Mouse (Mus musculus) embryonic facial prominence, embryonic 14.5 days (tissue): ENCODE measurements around the gene Agtpbp1. TPM values are rescaled to one million over a fixed set of nuclear protein-coding genes. Genes with fewer than 3 reads are reported as not detected.

Experiments used
- ATAC-seq: fragments of 200-750 bp; cut with Nextera tagmentation; 2 replicates; pipeline ENCODE4 v1.8.0; 2017; ENCODE audit warnings: low read depth, moderate number of reproducible peaks, moderate TSS enrichment
- DNase-seq: peaks from one replicate; pipeline ENCODE4 v3.0.0-alpha.2; 2015; ENCODE audit warnings: low spot score
- H3K27ac ChIP-seq: fragments of 300-500 bp; sonication (generic); replicated peaks from 2 replicates; pipeline ENCODE4 v1.5.1; 2014; ENCODE audit warnings: low read depth, mild to moderate bottlenecking, low read length, moderate library complexity
- H3K27me3 ChIP-seq: fragments of 300-500 bp; sonication (generic); replicated peaks from 2 replicates; pipeline ENCODE4 v1.6.1; 2014; ENCODE audit warnings: low read length; ENCODE audit not compliant: control insufficient read depth, insufficient read depth
- H3K36me3 ChIP-seq: fragments of 300-500 bp; sonication (generic); 2 replicates; pipeline ENCODE4 v1.6.1; 2014; ENCODE audit warnings: low read length, mixed read lengths; ENCODE audit not compliant: control insufficient read depth, insufficient read depth
- H3K4me1 ChIP-seq: fragments of 300-500 bp; sonication (generic); 2 replicates; pipeline ENCODE4 v1.6.1; 2014; ENCODE audit warnings: antibody characterized with exemption, low read length; ENCODE audit not compliant: control insufficient read depth, insufficient read depth
- H3K4me2 ChIP-seq: fragments of 300-500 bp; sonication (generic); 2 replicates; pipeline ENCODE4 v1.6.1; 2014; ENCODE audit warnings: low read depth, mild to moderate bottlenecking, low read length, moderate library complexity, mixed read lengths
- H3K4me3 ChIP-seq: fragments of 300-500 bp; sonication (generic); 2 replicates; pipeline ENCODE4 v1.5.1; 2014; ENCODE audit warnings: low read depth, mild to moderate bottlenecking, low read length
- H3K9ac ChIP-seq: fragments of 300-500 bp; sonication (generic); 2 replicates; pipeline ENCODE4 v1.6.1; 2014; ENCODE audit warnings: low read depth, mild to moderate bottlenecking, low read length, moderate library complexity, mixed read lengths
- H3K9me3 ChIP-seq: fragments of 300-500 bp; sonication (generic); 2 replicates; pipeline ENCODE4 v1.6.1; 2016; ENCODE audit warnings: low read length; ENCODE audit not compliant: control insufficient read depth
- WGBS: fragments of 180-500 bp; shearing (Covaris S2); extraction: QIAGEN DNeasy Blood & Tissue Kit; methylation state at CpG from one replicate; pipeline ENCODE4 v1.1.7; 2014; 5-methylcytosine and 5-hydroxymethylcytosine counted together
- polyA plus RNA-seq: library from polyadenylated mRNA; unstranded; fragments of >200 nt; fragmentation: Nextera tagmentation; extraction: Ambion mirVana; gene quantifications from 2 replicates; pipeline ENCODE4 v1.2.1, GENCODE M21; 2014

The Agtpbp1 gene
- polyA plus RNA-seq, 1 experiment from 2014 or later, result 25.2 TPM

GRCm38 (mm10) chr13:59564923-59565322 lies 20.1 kb downstream of the Agtpbp1 start:
- H3K4me2 ChIP-seq, result no peak overlapping the region
- H3K36me3 ChIP-seq, result no peaks in the 10 kb centered on the region
- H3K4me3 ChIP-seq, result no peak overlapping the region
- H3K27ac ChIP-seq, result no peak overlapping the region
- WGBS, result 74% methylated on average over 10 of the region's 10 CpGs
- no peaks in the 10 kb centered on the region for H3K27me3 ChIP-seq
- DNase-seq (no peak), ATAC-seq (no peak)
- H3K9ac ChIP-seq, result no peak overlapping the region
- H3K4me1 ChIP-seq, result no peaks in the 10 kb centered on the region
- no peaks in the 10 kb centered on the region for H3K9me3 ChIP-seq

DNA sequence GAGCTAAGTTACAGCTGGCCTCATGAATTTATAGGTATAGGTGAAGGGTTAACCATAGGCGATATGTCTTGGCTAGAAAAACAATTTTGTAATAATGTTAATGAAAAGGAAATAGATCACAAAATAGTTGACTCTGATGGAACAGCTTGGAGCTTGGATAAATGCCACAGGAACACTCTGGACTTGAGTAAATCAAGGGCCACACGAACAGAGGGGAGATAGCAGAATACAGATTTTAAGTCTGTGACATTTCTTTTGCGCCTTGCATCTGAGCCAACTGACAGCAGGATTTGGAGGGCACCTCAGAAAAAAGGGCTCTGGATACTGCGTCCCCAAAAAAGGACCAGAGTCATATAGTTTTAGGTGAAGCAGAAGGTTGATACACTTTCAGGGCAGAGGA lies 20.5 kb downstream of the Agtpbp1 start:
- WGBS, result 88% methylated on average over 4 of the region's 4 CpGs
- ATAC-seq (no peak), DNase-seq (no peak)
- Histone ChIP-seq H3K4me1 (no peaks in the 10 kb centered on the region), H3K27ac (no peak overlapping the region), H3K36me3 (no peaks in the 10 kb centered on the region), H3K9ac (no peak overlapping the region), H3K9me3 (no peaks in the 10 kb centered on the region), H3K27me3 (no peaks in the 10 kb centered on the region), H3K4me3 (no peak overlapping the region), H3K4me2 (no peak overlapping the region)

DNA sequence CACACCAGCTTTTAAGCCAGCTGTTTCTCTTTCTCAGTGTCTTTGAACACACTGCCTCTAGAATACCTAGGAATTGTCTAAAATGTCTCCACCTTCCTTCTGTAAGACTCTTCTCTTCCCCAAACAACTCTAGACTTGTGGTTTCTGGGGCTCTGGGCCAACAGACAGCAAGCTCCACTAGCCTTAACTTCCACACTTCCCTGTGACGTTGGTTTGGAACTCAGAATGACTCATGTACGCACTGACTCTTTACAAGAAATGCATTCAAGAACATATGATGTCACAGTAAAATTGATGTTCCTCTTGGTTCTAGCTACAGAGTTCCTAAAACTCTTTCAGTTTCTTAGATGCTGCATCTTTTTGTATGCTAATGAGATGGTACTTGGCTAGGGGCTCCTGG lies 22.6 kb downstream of the Agtpbp1 start:
- no peak overlapping the region for H3K4me2 ChIP-seq
- H3K27me3 ChIP-seq, result no peaks in the 10 kb centered on the region
- H3K36me3 ChIP-seq, result no peaks in the 10 kb centered on the region
- ATAC-seq (no peak), DNase-seq (no peak)
- H3K4me1 ChIP-seq, result no peaks in the 10 kb centered on the region
- no peak overlapping the region for H3K27ac ChIP-seq
- 84% methylated on average over 2 of the region's 2 CpGs for WGBS
- no peaks in the 10 kb centered on the region for H3K9me3 ChIP-seq
- H3K9ac ChIP-seq, result no peak overlapping the region
- no peak overlapping the region for H3K4me3 ChIP-seq

GRCm38 (mm10) chr13:59558776-59559175 lies 26.3 kb downstream of the Agtpbp1 start:
- H3K9ac ChIP-seq, result no peak overlapping the region
- ATAC-seq (no peak), DNase-seq (no peak)
- WGBS, result 92% methylated on average over 5 of the region's 5 CpGs
- H3K36me3 ChIP-seq, result no peaks in the 10 kb centered on the region
- no peaks in the 10 kb centered on the region for H3K9me3 ChIP-seq
- no peak overlapping the region for H3K4me3 ChIP-seq
- H3K27me3 ChIP-seq, result no peaks in the 10 kb centered on the region
- peaks cover 10% of the 10 kb centered on the region for H3K4me1 ChIP-seq
- no peak overlapping the region for H3K27ac ChIP-seq
- H3K4me2 ChIP-seq, result no peak overlapping the region

- WGBS, result under 1% methylated on average over 11 of the region's 73 CpGs
- H3K27me3 ChIP-seq, result no peaks in the 10 kb centered on the region
- peak overlapping the region; percentile 93 for H3K4me2 ChIP-seq
- DNase-seq, result peak; percentile 92
- no peaks in the 10 kb centered on the region for H3K9me3 ChIP-seq
- H3K4me3 ChIP-seq, result peak overlapping the region; percentile 85
- peaks cover 10% of the 10 kb centered on the region for H3K4me1 ChIP-seq
- peak overlapping the region; percentile 83 for H3K9ac ChIP-seq
- H3K36me3 ChIP-seq, result no peaks in the 10 kb centered on the region
- peak; percentile 90 for ATAC-seq
- peak overlapping the region; percentile 78 for H3K27ac ChIP-seq
Observed at GRCm38 (mm10) chr13:59557185-59557985, 27.6 kb downstream of the Agtpbp1 start.

DNA sequence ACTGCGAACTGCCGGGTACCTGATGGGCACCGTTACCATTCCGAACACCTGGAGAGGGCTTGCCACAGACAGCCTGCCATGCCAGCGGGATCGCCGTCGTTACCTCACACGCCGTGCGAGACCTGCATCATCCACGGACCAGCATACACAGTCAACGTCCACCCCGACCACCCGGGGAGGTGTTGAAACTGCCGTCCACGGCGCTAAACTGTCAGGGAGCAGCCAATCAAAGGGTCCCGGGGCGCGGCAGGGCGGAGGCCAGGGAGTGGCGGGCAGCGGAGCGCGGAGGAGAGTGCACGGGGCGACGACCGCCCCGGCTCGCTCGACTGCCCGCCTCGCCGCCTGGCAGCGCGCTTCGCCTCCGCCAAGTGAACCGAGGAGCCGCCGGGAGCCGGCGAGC lies 28.4 kb downstream of the Agtpbp1 start:
- WGBS, result 2% methylated on average over 19 of the region's 45 CpGs
- no peaks in the 10 kb centered on the region for H3K27me3 ChIP-seq
- peak overlapping the region; percentile 83 for H3K9ac ChIP-seq
- DNase-seq (peak; percentile 42), ATAC-seq (peak; percentile 84)
- peak overlapping the region; percentile 93 for H3K4me2 ChIP-seq
- H3K36me3 ChIP-seq, result no peaks in the 10 kb centered on the region
- H3K27ac ChIP-seq, result peak overlapping the region; percentile 78
- H3K9me3 ChIP-seq, result no peaks in the 10 kb centered on the region
- peaks cover 10% of the 10 kb centered on the region for H3K4me1 ChIP-seq
- H3K4me3 ChIP-seq, result peak overlapping the region; percentile 85

DNA sequence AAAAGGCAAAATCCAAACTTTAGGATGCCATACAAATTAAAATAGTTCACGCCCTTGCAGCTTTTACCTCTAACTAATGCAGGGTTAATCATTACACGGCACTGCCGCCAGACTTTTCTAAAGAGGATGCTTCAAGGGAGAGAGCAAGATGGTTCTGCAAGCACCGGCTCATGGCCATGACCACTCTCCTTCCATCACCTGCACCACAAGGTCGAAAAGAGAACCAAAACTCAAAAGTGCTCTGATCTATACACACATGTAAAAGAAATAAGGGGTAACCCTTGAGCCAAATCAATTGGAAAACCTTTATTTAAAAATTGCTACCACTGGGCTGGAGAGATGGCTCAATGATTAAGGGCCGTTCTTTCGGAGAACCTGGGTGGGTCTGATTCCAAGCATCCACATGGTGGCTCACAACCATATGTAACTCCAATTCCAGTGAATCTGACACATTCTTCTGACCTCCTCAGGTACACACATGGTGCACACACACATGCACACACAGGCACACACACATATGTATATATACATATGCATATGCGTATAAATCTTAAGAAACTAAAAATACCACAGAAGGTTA lies 29.3 kb downstream of the Agtpbp1 start:
- Histone ChIP-seq H3K4me3 (peak overlapping the region; percentile 85), H3K9ac (no peak overlapping the region), H3K9me3 (no peaks in the 10 kb centered on the region), H3K4me2 (peak overlapping the region; percentile 93), H3K36me3 (no peaks in the 10 kb centered on the region), H3K4me1 (peaks cover 10% of the 10 kb centered on the region), H3K27ac (no peak overlapping the region), H3K27me3 (no peaks in the 10 kb centered on the region)
- ATAC-seq (no peak), DNase-seq (no peak)
- WGBS, result 71% methylated on average over 8 of the region's 8 CpGs

DNA sequence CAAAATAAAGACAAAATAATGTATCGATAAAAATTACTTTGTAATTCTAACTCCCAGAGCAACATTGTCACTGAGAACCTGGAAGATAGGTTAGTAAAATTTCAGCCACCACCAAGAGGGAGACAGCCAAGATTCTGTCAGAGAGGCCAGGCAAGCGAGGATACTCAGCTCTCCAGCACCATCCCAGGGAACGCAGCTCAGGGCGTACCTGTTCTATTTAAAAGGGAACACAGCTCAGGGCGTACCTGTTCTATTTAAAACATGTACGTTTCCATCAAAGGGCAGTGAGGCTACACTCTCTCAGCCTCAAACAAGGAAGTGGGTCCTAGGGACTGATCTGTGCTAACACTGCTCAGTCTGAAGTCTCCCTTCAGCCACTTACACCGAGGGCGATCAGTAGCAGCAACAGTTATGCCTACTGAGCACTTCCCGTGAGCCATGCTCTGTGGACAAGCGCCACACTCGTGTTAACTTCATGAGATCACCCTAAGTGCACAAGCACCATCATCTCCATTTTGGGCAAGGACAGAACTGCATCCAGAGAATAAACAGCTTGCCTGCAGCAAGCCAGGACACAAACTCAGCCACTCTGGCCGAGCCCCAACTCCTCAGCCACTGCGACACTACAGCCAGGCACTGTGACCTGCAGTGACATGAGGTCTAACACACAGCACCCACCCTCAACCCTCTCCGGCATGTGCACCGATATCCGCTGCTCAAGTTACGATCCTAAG lies 30.1 kb downstream of the Agtpbp1 start:
- H3K27ac ChIP-seq, result no peak overlapping the region
- no peaks in the 10 kb centered on the region for H3K9me3 ChIP-seq
- no peak for DNase-seq
- no peak for ATAC-seq
- no peak overlapping the region for H3K4me3 ChIP-seq
- peaks cover 10% of the 10 kb centered on the region for H3K4me1 ChIP-seq
- H3K27me3 ChIP-seq, result no peaks in the 10 kb centered on the region
- WGBS, result 74% methylated on average over 17 of the region's 17 CpGs
- H3K4me2 ChIP-seq, result peak overlapping the region; percentile 93
- no peaks in the 10 kb centered on the region for H3K36me3 ChIP-seq
- no peak overlapping the region for H3K9ac ChIP-seq
